22 mouse cellular contexts compared by ENCODE assay signal in genomic region chr2:127035006-127035605, GRCm38 (mm10). TPM values are rescaled to one million over a fixed set of nuclear protein-coding genes. Genes with fewer than 3 reads are reported as not detected.
DNase-seq lines count a peak whose midpoint lies in the region; ATAC-seq and TF ChIP-seq lines count a peak whose summit lies in the region.
"Had no signal": no experiment of that assay in that cellular context is flagged by ENCODE, and none has a peak within 500 bp of the region (broad histone marks: within the 10 kb centered on the region; RNA-seq: fewer than 3 reads in every experiment).

No protein-coding gene starts in this region.

- no peaks in the 10 kb centered on the region for H3K79me2 ChIP-seq in macrophage (ENCODE audit: inconsistent target)

- H3K4me3 ChIP-seq in bone marrow macrophage, adult 2 months (ENCODE audit: insufficient read depth, low read length) = no peak overlapping the region
- H3K4me3 ChIP-seq in macrophage (ENCODE audit: inconsistent target) = no peak overlapping the region
- no peak overlapping the region for H3K4me3 ChIP-seq in midbrain, embryonic 11.5 days (ENCODE audit: low read depth, low read length)
- H3K4me3 ChIP-seq: erythroblast, embryonic 14.5 days; forebrain, embryonic 15.5 days; heart, embryonic 12.5 days; neural tube, embryonic 12.5 days had no signal

- DNase-seq in frontal cortex, postnatal 14 days (ENCODE audit: low spot score in 2 of 2) = peak; percentile 23 to 24
- DNase-seq in layer of hippocampus, postnatal 14 days (ENCODE audit: low spot score in 2 of 2) = peak; percentile 16
- no peak for DNase-seq in midbrain, embryonic 11.5 days (ENCODE audit: low spot score, missing footprints)
- no peak for DNase-seq in kidney, adult 18-20 months
- DNase-seq in cerebellum, adult 9-11 months = no peak
- DNase-seq: adrenal gland, adult 2 months; cerebellum, postnatal 14 days; gastrocnemius, postnatal 36 days; heart, postnatal 36 days; kidney, adult 8-10 months; liver; lung, adult 18-20 months; lung, postnatal 4 days had no signal

- peak overlapping the region; percentile 95 for H3K27ac ChIP-seq in bone marrow macrophage, adult 2 months (ENCODE audit: insufficient read depth, low read depth, low read length)
- peak overlapping the region; percentile 76 for H3K27ac ChIP-seq in macrophage
- no peak overlapping the region for H3K27ac ChIP-seq in midbrain, embryonic 11.5 days (ENCODE audit: low read depth, low read length)
- H3K27ac ChIP-seq: forebrain, embryonic 15.5 days; hindbrain, postnatal 0 days; neural tube, embryonic 12.5 days; stomach, postnatal 0 days had no signal

- H3K4me2 ChIP-seq in midbrain, embryonic 11.5 days = no peak overlapping the region
- H3K4me2 ChIP-seq: forebrain, embryonic 15.5 days; heart, embryonic 12.5 days; neural tube, embryonic 12.5 days had no signal

- H3K27me3 ChIP-seq in midbrain, embryonic 11.5 days (ENCODE audit: control insufficient read depth, insufficient read depth, low read length) = no peaks in the 10 kb centered on the region
- H3K27me3 ChIP-seq: forebrain, embryonic 15.5 days; heart, embryonic 12.5 days; neural tube, embryonic 12.5 days had no signal

- no peak overlapping the region for H3K9ac ChIP-seq in midbrain, embryonic 11.5 days (ENCODE audit: low read length)
- H3K9ac ChIP-seq: forebrain, embryonic 15.5 days; heart, embryonic 12.5 days; neural tube, embryonic 12.5 days had no signal

- H3K9me3 ChIP-seq in midbrain, embryonic 11.5 days (ENCODE audit: control insufficient read depth, low read length) = no peaks in the 10 kb centered on the region
- H3K9me3 ChIP-seq: forebrain, embryonic 15.5 days; G1E; heart, embryonic 12.5 days; neural tube, embryonic 12.5 days had no signal

- H3K36me3 ChIP-seq in macrophage (ENCODE audit: inconsistent target) = 0 out of 2 replicates have a peak, but pooled peaks cover 20% of the 10 kb centered on the region
- peaks cover 8% of the 10 kb centered on the region; the same call in 1 of the 2 replicates for H3K36me3 ChIP-seq in midbrain, embryonic 11.5 days (ENCODE audit: control insufficient read depth, insufficient read depth, low read length)

- ATAC-seq in midbrain, embryonic 11.5 days (ENCODE audit: low FRiP score) = no peak
- ATAC-seq: forebrain, embryonic 15.5 days; hindbrain, postnatal 0 days had no signal

- H3K4me1 ChIP-seq in bone marrow macrophage, adult 2 months (ENCODE audit: control insufficient read depth, insufficient read depth, low read length) = peaks cover 8% of the 10 kb centered on the region
- H3K4me1 ChIP-seq in midbrain, embryonic 11.5 days (ENCODE audit: control insufficient read depth, insufficient read depth, low read length) = no peaks in the 10 kb centered on the region
- H3K4me1 ChIP-seq: forebrain, embryonic 15.5 days; heart, embryonic 12.5 days; neural tube, embryonic 12.5 days had no signal

- TF ChIP-seq CTCF in bone marrow macrophage, adult 2 months (IDR thresholded peaks at IDR 0.05; ENCODE audit: low read depth, low read length) = no peak

- WGBS in macrophage (ENCODE audit: missing documents) = 55% methylated on average over 9 of the region's 9 CpGs
- whole genome bisulfite sequencing in midbrain, embryonic 11.5 days = 96% methylated on average over 9 of the region's 9 CpGs

- TF ChIP-seq POLR2A in bone marrow macrophage, adult 2 months (IDR thresholded peaks at IDR 0.05; ENCODE audit: borderline replicate concordance, low read depth, low read length) = no peak

RNA-seq across cellular contexts. Expression of gene Ap4e1, which starts 26.6 kb away (rescaled TPM):
- 13.0 and 14.1 TPM in 2 replicates for polyA plus RNA-seq in bone marrow macrophage, adult 2 months (2012; ENCODE audit: insufficient read depth, insufficient read length, missing spikeins)
- 10 to 100 TPM; 12.1 to 14.3 TPM for total RNA-seq in layer of hippocampus, postnatal 14 days (2021)
- total RNA-seq in macrophage (2018; cell fraction: chromatin; rRNA removed) = 100 to 1,000 TPM in 1 of 26 experiments, 10 to 100 TPM in 25; 33.1 to 140 (median 71.4) TPM
- 10 to 100 TPM in 11 of 26 experiments, 1 to 10 TPM in 15; 5.9 to 14.0 (median 9.4) TPM for total RNA-seq in macrophage (2018; cell fraction: cytosol; rRNA removed)
- 10 to 100 TPM; 18.3 to 77.4 (median 38.7) TPM for total RNA-seq in macrophage (2018; cell fraction: nucleus; rRNA removed)
- 6.6 to 8.9 TPM (median 8.1 TPM) in 3 replicates for polyA plus RNA-seq in macrophage (2018)
- polyA plus RNA-seq in midbrain, embryonic 11.5 days (2014; fragmentation: Nextera tagmentation; extraction: Ambion mirVana) = 11.7 and 12.4 TPM in 2 replicates

RNA-seq across cellular contexts. Expression of gene Blvra, which starts 35.4 kb away (rescaled TPM):
- 215 and 227 TPM in 2 replicates for polyA plus RNA-seq in bone marrow macrophage, adult 2 months (2012; ENCODE audit: insufficient read depth, insufficient read length, missing spikeins)
- total RNA-seq in layer of hippocampus, postnatal 14 days (2021) = 10 to 100 TPM; 16.3 to 19.1 TPM
- total RNA-seq in macrophage (2018; cell fraction: chromatin; rRNA removed) = 100 to 1,000 TPM in 4 of 26 experiments, 10 to 100 TPM in 21, 1 to 10 TPM in 1; 8.0 to 109 (median 72.4) TPM
- total RNA-seq in macrophage (2018; cell fraction: cytosol; rRNA removed) = 100 to 1,000 TPM in 25 of 26 experiments, 10 to 100 TPM in 1; 96.6 to 202 (median 145) TPM
- 100 to 1,000 TPM in 4 of 26 experiments, 10 to 100 TPM in 22; 23.0 to 124 (median 80.0) TPM for total RNA-seq in macrophage (2018; cell fraction: nucleus; rRNA removed)
- 157 to 191 TPM (median 182 TPM) in 3 replicates for polyA plus RNA-seq in macrophage (2018)
- 20.7 and 23.2 TPM in 2 replicates for polyA plus RNA-seq in midbrain, embryonic 11.5 days (2014; fragmentation: Nextera tagmentation; extraction: Ambion mirVana)

Comparison
In these comparisons a context has a peak if more than half of its experiments do, and no peak if none do; other contexts are left out.
1. DNase-seq: peak in frontal cortex, postnatal 14 days (2 of 2) and layer of hippocampus, postnatal 14 days (2 of 2); none in midbrain, embryonic 11.5 days (single experiment), kidney, adult 18-20 months (single experiment) and cerebellum, adult 9-11 months (single experiment).